Mouse (Mus musculus) liver, adult 2 months (tissue): ENCODE data around the gene Flt1.

Source experiments
- CTCF ChIP-seq: fragments of 200-500 bp; IDR thresholded peaks from 2 replicates; pipeline ENCODE4 v1.5.1; 2011; ENCODE audit warnings: low read depth, low read length, control low read depth
- POLR2A ChIP-seq: fragments of 200-500 bp; IDR thresholded peaks from 2 replicates; pipeline ENCODE4 v1.6.1; 2011; ENCODE audit warnings: low read length, control low read depth; ENCODE audit not compliant: insufficient read depth; ENCODE audit errors: extremely low read depth

DNA sequence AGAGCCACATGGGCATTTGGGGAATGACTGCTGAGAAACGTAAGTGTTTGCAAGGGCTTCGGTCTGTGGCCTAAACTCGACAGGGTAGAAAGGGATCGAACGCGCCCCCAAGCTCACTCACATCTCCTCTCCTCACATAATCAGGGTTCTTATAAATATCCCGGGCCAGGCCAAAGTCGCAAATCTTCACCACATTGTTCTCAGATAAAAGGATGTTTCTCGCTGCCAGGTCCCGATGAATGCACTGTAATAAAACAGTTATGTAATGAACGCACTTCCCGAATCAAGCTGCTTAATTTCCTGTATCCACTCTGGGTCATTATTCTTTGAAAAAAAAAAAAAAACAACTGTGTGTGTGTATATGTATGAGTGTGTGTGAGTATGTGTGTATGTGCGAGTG lies 145.6 kb downstream of the Flt1 start:
- TF ChIP-seq POLR2A (no peak), CTCF (no peak)
